Mouse (Mus musculus) heart, adult 2 months (tissue): Measurements from ENCODE around the gene Hist1h4c.

Source experiments
- CTCF ChIP-seq: fragments of 200-600 bp; IDR thresholded peaks from 2 replicates; pipeline ENCODE4 v1.8.1; 2022; ENCODE audit warnings: antibody characterized with exemption, mild to moderate bottlenecking, moderate library complexity
- EP300 ChIP-seq: fragments of 200-500 bp; IDR thresholded peaks from 2 replicates; pipeline ENCODE4 v1.6.1; 2011; ENCODE audit warnings: low read depth, low read length, control low read depth; ENCODE audit not compliant: insufficient read depth
- POLR2A ChIP-seq: fragments of 200-500 bp; IDR thresholded peaks from 2 replicates; pipeline ENCODE4 v1.6.1; 2011; ENCODE audit warnings: mild to moderate bottlenecking, low read depth, low read length, control low read depth; ENCODE audit not compliant: insufficient read depth

DNA sequence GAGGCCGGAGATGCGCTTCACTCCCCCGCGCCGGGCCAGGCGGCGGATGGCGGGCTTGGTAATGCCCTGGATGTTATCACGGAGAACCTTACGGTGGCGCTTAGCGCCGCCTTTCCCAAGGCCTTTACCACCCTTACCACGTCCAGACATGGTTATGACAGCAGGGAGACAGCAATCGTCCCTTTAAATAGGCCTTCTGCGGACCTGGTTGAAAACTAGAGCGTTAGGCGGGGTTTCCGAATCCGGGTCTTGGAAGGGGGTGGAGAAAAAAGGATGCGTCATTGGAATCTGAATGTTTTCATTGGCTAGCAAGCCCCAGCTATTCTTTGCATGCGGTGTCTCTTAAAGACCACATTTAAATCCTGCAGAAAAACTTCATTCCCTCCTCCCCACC lies at the start of gene Hist1h4c:
- TF ChIP-seq CTCF (no peak), EP300 (peak; percentile 100), POLR2A (peak; percentile 100)
